Mouse (Mus musculus) spleen, postnatal 36 days (tissue): Measurements from ENCODE around the gene Cryzl2.
A peak's percentile ranks its signal among the peaks of the same experiment; 100 is the strongest.

Experiments used
- DNase-seq, 2 experiments: peaks; one replicate each; pipeline ENCODE4 v3.0.0; 2022; ENCODE audit warnings: low spot score in 2 of 2, mixed read lengths in 1 of 2

The Cryzl2 gene

GRCm38 (mm10) chr1:157458421-157459208 is at the start of gene Cryzl2:
Gene Cryzl2, plus strand, starts transcription at chr1:157458577.
- DNase-seq = peak; percentile 79

GRCm38 (mm10) chr1:157409648-157410047 is 48.7 kb upstream of the Cryzl2 start:
- DNase-seq = no peak

- no peak for DNase-seq
Measured at GRCm38 (mm10) chr1:157410937-157411336, 47.4 kb upstream of the Cryzl2 start.

GRCm38 (mm10) chr1:157411341-157411710 is 47.1 kb upstream of the Cryzl2 start:
- no peak for DNase-seq

- peak; percentile 15 to 19 for DNase-seq
Measured at GRCm38 (mm10) chr1:157411711-157412380, 46.5 kb upstream of the Cryzl2 start.

GRCm38 (mm10) chr1:157412454-157413369 is 45.7 kb upstream of the Cryzl2 start, which contains the start of gene Rasal2:
Gene Rasal2, minus strand, starts transcription at chr1:157412595.
- DNase-seq = peak; percentile 87 to 89

GRCm38 (mm10) chr1:157415771-157416170 is 42.6 kb upstream of the Cryzl2 start:
- no peak for DNase-seq

GRCm38 (mm10) chr1:157416628-157417027 is 41.7 kb upstream of the Cryzl2 start:
- DNase-seq = no peak

- DNase-seq = no peak
Measured at GRCm38 (mm10) chr1:157417414-157417813, 41.0 kb upstream of the Cryzl2 start.

GRCm38 (mm10) chr1:157417861-157418260 is 40.5 kb upstream of the Cryzl2 start:
- DNase-seq = no peak

- DNase-seq = no peak
Measured at GRCm38 (mm10) chr1:157425741-157426427, 32.5 kb upstream of the Cryzl2 start.

- DNase-seq = no peak
Measured at GRCm38 (mm10) chr1:157426933-157427332, 31.4 kb upstream of the Cryzl2 start.

- no peak for DNase-seq
Measured at GRCm38 (mm10) chr1:157427604-157428003, 30.8 kb upstream of the Cryzl2 start.

- DNase-seq = no peak
Measured at GRCm38 (mm10) chr1:157428366-157428765, 30.0 kb upstream of the Cryzl2 start.

GRCm38 (mm10) chr1:157433316-157433715 is 25.1 kb upstream of the Cryzl2 start:
- no peak for DNase-seq

- no peak for DNase-seq
Measured at GRCm38 (mm10) chr1:157434404-157434803, 24.0 kb upstream of the Cryzl2 start.

GRCm38 (mm10) chr1:157435926-157436325 is 22.5 kb upstream of the Cryzl2 start:
- DNase-seq = no peak

- DNase-seq = no peak
Measured at GRCm38 (mm10) chr1:157438290-157438689, 20.1 kb upstream of the Cryzl2 start.

GRCm38 (mm10) chr1:157439101-157439500 is 19.3 kb upstream of the Cryzl2 start:
- DNase-seq = no peak

- no peak for DNase-seq
Measured at GRCm38 (mm10) chr1:157439973-157440641, 18.3 kb upstream of the Cryzl2 start.
